8 mouse cellular contexts compared by ENCODE assay signal in genomic region chr5:147400505-147400979, GRCm38 (mm10). TPM values are rescaled to one million over a fixed set of nuclear protein-coding genes. Genes with fewer than 3 reads are reported as not detected.
DNase-seq lines count a peak whose midpoint lies in the region; ATAC-seq and TF ChIP-seq lines count a peak whose summit lies in the region.

No protein-coding gene starts in this region.

- TF ChIP-seq EP300 in lung, postnatal 0 days (IDR thresholded peaks at IDR 0.05), result no peak

- no peaks in the 10 kb centered on the region for H3K4me1 ChIP-seq in lung, postnatal 0 days (ENCODE audit: insufficient read depth, low read depth, low read length)
- peaks cover 14% of the 10 kb centered on the region; the same call in 1 of the 2 replicates for H3K4me1 ChIP-seq in forebrain, embryonic 12.5 days
- H3K4me1 ChIP-seq in limb, embryonic 12.5 days (replicated peaks), result peaks cover 12% of the 10 kb centered on the region
- peaks cover 8% of the 10 kb centered on the region for H3K4me1 ChIP-seq in olfactory bulb, adult 2 months (ENCODE audit: control insufficient read depth, insufficient read depth, low read length)

- WGBS in lung, postnatal 0 days, result 2% methylated on average over 17 of the region's 17 CpGs
- WGBS in forebrain, embryonic 12.5 days, result 3% methylated on average over 17 of the region's 17 CpGs
- WGBS in limb, embryonic 12.5 days, result 1% methylated on average over 17 of the region's 17 CpGs
- 2% methylated on average over 17 of the region's 17 CpGs for WGBS in olfactory bulb, adult 2 months

- ATAC-seq in lung, postnatal 0 days, result no peak
- no peak for ATAC-seq in forebrain, embryonic 12.5 days (ENCODE audit: low FRiP score)
- no peak for ATAC-seq in limb, embryonic 12.5 days (ENCODE audit: insufficient number of reproducible peaks, insufficient read depth, low FRiP score, low TSS enrichment, low read depth)

- no peaks in the 10 kb centered on the region for H3K36me3 ChIP-seq in lung, postnatal 0 days (ENCODE audit: insufficient read depth, low read length)
- H3K36me3 ChIP-seq in forebrain, embryonic 12.5 days (replicated peaks), result no peaks in the 10 kb centered on the region
- no peaks in the 10 kb centered on the region for H3K36me3 ChIP-seq in limb, embryonic 12.5 days

- TF ChIP-seq CTCF in lung, postnatal 0 days (IDR thresholded peaks at IDR 0.05), result no peak
- TF ChIP-seq CTCF in olfactory bulb, adult 2 months (IDR thresholded peaks at IDR 0.05; ENCODE audit: insufficient read depth, low read depth, low read length), result no peak

- H3K9me3 ChIP-seq in lung, postnatal 0 days (ENCODE audit: low read length), result no peaks in the 10 kb centered on the region
- no peaks in the 10 kb centered on the region for H3K9me3 ChIP-seq in forebrain, embryonic 12.5 days
- no peaks in the 10 kb centered on the region for H3K9me3 ChIP-seq in limb, embryonic 12.5 days

- peak overlapping the region; percentile 17; the same call in 1 of the 2 replicates for H3K4me3 ChIP-seq in lung, postnatal 0 days (ENCODE audit: low read depth, low read length)
- peak overlapping the region; percentile 44 for H3K4me3 ChIP-seq in forebrain, embryonic 12.5 days (replicated peaks)
- peak overlapping the region; percentile 45 for H3K4me3 ChIP-seq in limb, embryonic 12.5 days (replicated peaks)
- H3K4me3 ChIP-seq in olfactory bulb, adult 2 months (ENCODE audit: insufficient read depth, low read depth, low read length), result peak overlapping the region; percentile 58

- H3K4me2 ChIP-seq in lung, postnatal 0 days (replicated peaks; ENCODE audit: low read depth, low read length), result peak overlapping the region; percentile 19; the same call in 1 of the 2 replicates
- peak overlapping the region; percentile 76 for H3K4me2 ChIP-seq in forebrain, embryonic 12.5 days
- H3K4me2 ChIP-seq in limb, embryonic 12.5 days, result peak overlapping the region; percentile 72

- H3K27ac ChIP-seq in lung, postnatal 0 days (ENCODE audit: low read length), result no peak overlapping the region
- H3K27ac ChIP-seq in forebrain, embryonic 12.5 days, result no peak overlapping the region
- H3K27ac ChIP-seq in limb, embryonic 12.5 days, result no peak overlapping the region
- H3K27ac ChIP-seq in olfactory bulb, adult 2 months (ENCODE audit: insufficient read depth, low read depth, low read length), result no peak overlapping the region

- DNase-seq in lung, postnatal 0 days (ENCODE audit: low spot score), result no peak
- no peak for DNase-seq in lung, postnatal 36 days
- no peak for DNase-seq in right cerebral cortex, postnatal 25 days
- no peak for DNase-seq in kidney, postnatal 25 days
- no peak for DNase-seq in urinary bladder, adult 18-20 months (ENCODE audit: low spot score in 2 of 2)

- no peak overlapping the region for H3K9ac ChIP-seq in lung, postnatal 0 days (replicated peaks; ENCODE audit: low read depth)
- peak overlapping the region; percentile 25; the same call in 1 of the 2 replicates for H3K9ac ChIP-seq in forebrain, embryonic 12.5 days
- peak overlapping the region; percentile 38; the same call in 1 of the 2 replicates for H3K9ac ChIP-seq in limb, embryonic 12.5 days (replicated peaks)

- peaks cover 32% of the 10 kb centered on the region for H3K27me3 ChIP-seq in lung, postnatal 0 days (replicated peaks; ENCODE audit: insufficient read depth, low read length)
- H3K27me3 ChIP-seq in forebrain, embryonic 12.5 days, result peaks cover 54% of the 10 kb centered on the region
- peaks cover 57% of the 10 kb centered on the region for H3K27me3 ChIP-seq in limb, embryonic 12.5 days

- TF ChIP-seq POLR2A in olfactory bulb, adult 2 months (IDR thresholded peaks at IDR 0.05; ENCODE audit: insufficient read depth, low read depth, low read length), result no peak

RNA-seq across cellular contexts. Expression of gene Flt3, which starts 0.3 kb away (rescaled TPM):
- 0.24 and 0.31 TPM in 2 replicates for polyA plus RNA-seq in lung, postnatal 0 days (2015; fragmentation: Nextera tagmentation; extraction: Ambion mirVana)
- 0.05 and 0.11 TPM in 2 replicates for polyA plus RNA-seq in forebrain, embryonic 12.5 days (2016; fragmentation: Nextera tagmentation; extraction: Ambion mirVana)
- polyA plus RNA-seq in limb, embryonic 12.5 days (2016; fragmentation: Nextera tagmentation; extraction: Ambion mirVana), result 0.05 and 0.20 TPM in 2 replicates
- not detected in 2 replicates for polyA plus RNA-seq in olfactory bulb, adult 2 months (2012; ENCODE audit: insufficient read depth, insufficient read length, low replicate concordance, missing spikeins)

RNA-seq across cellular contexts. Expression of gene Pan3, which starts 29.4 kb away (rescaled TPM):
- polyA plus RNA-seq in lung, postnatal 0 days (2015; fragmentation: Nextera tagmentation; extraction: Ambion mirVana), result 77.8 and 79.6 TPM in 2 replicates
- polyA plus RNA-seq in forebrain, embryonic 12.5 days (2016; fragmentation: Nextera tagmentation; extraction: Ambion mirVana), result 43.4 and 55.1 TPM in 2 replicates
- 55.5 and 56.7 TPM in 2 replicates for polyA plus RNA-seq in limb, embryonic 12.5 days (2016; fragmentation: Nextera tagmentation; extraction: Ambion mirVana)
- 409 TPM in 1 of 2 replicates, not detected in the other for polyA plus RNA-seq in olfactory bulb, adult 2 months (2012; ENCODE audit: insufficient read depth, insufficient read length, low replicate concordance, missing spikeins)

Comparison
In these comparisons a context has a peak if more than half of its experiments do, and no peak if none do; other contexts are left out.
1. H3K4me2 ChIP-seq: peak in every context shown above with its lines; median percentile 76 in forebrain, embryonic 12.5 days; 72 in limb, embryonic 12.5 days; 19 in lung, postnatal 0 days.